Mouse (Mus musculus) myocyte (in vitro differentiated cells): ENCODE measurements around the gene Hoxa6. TPM values are rescaled to one million over a fixed set of nuclear protein-coding genes. Genes with fewer than 3 reads are reported as not detected.
A peak's percentile ranks its signal among the peaks of the same experiment; 100 is the strongest.

Experiments used
- H3K27me3 ChIP-seq: one replicate; pipeline ENCODE4 v1.6.1; 2011; ENCODE audit not compliant: control insufficient read depth, insufficient read depth, insufficient read length
- H3K36me3 ChIP-seq: one replicate; pipeline ENCODE4 v1.6.1; 2011; ENCODE audit not compliant: control insufficient read depth, insufficient read depth
- H3K4me2 ChIP-seq: one replicate; pipeline ENCODE4 v1.6.1; 2011; ENCODE audit warnings: low read depth, control low read depth
- H3K4me3 ChIP-seq: one replicate; pipeline ENCODE4 v1.5.1; 2011; ENCODE audit warnings: mild to moderate bottlenecking, control low read depth, moderate library complexity
- H3K79me2 ChIP-seq: one replicate; pipeline ENCODE4 v1.6.1; 2011; ENCODE audit not compliant: control insufficient read depth, insufficient read depth
- H3ac ChIP-seq: one replicate; pipeline ENCODE4 v1.6.1; 2011; ENCODE audit not compliant: control insufficient read depth, insufficient read length
- CEBPB ChIP-seq: IDR thresholded peaks from 2 replicates; pipeline ENCODE4 v1.6.1; 2011; ENCODE audit warnings: mild to moderate bottlenecking, moderate library complexity; ENCODE audit not compliant: poor library complexity, insufficient read depth, severe bottlenecking
- E2F4 ChIP-seq: IDR thresholded peaks from one replicate; pipeline ENCODE4 v1.6.1; 2011; ENCODE audit warnings: mild to moderate bottlenecking, control low read depth, moderate library complexity; ENCODE audit not compliant: insufficient read depth
- MAX ChIP-seq: IDR thresholded peaks from one replicate; pipeline ENCODE4 v1.6.1; 2011; ENCODE audit warnings: low read depth, mild to moderate bottlenecking, control low read depth
- MYOD1 ChIP-seq, 3 experiments: IDR thresholded peaks; one replicate each; pipeline ENCODE4 v1.6.1; 2011; ENCODE audit warnings: control low read depth in 2 of 3, low read depth in 2 of 3, mild to moderate bottlenecking in 2 of 3, moderate library complexity in 1 of 3; ENCODE audit not compliant: insufficient read length in 2 of 3, control insufficient read depth in 1 of 3
- MYOG ChIP-seq, 3 experiments: IDR thresholded peaks; one replicate each; pipeline ENCODE4 v1.6.1; 2011; ENCODE audit warnings: control low read depth in 2 of 3, low read depth in 2 of 3, mild to moderate bottlenecking in 2 of 3; ENCODE audit not compliant: insufficient read length in 2 of 3, control insufficient read depth in 1 of 3, insufficient read depth in 1 of 3
- POLR2A ChIP-seq: IDR thresholded peaks from one replicate; pipeline ENCODE4 v1.6.1; 2011; ENCODE audit warnings: low read depth, mild to moderate bottlenecking, control low read depth, moderate library complexity; ENCODE audit not compliant: insufficient read length
- POLR2AphosphoS2 ChIP-seq: IDR thresholded peaks from one replicate; pipeline ENCODE4 v1.6.1; 2011; ENCODE audit warnings: low read depth, control low read depth; ENCODE audit not compliant: insufficient read length
- REST ChIP-seq: IDR thresholded peaks from one replicate; pipeline ENCODE4 v1.6.1; 2011; ENCODE audit warnings: mild to moderate bottlenecking, control low read depth, moderate library complexity; ENCODE audit not compliant: insufficient read depth, insufficient read length
- SRF ChIP-seq: IDR thresholded peaks from one replicate; pipeline ENCODE4 v1.6.1; 2011; ENCODE audit warnings: low read depth; ENCODE audit not compliant: control insufficient read depth, insufficient read length
- TCF12 ChIP-seq: IDR thresholded peaks from one replicate; pipeline ENCODE4 v1.6.1; 2011; ENCODE audit warnings: mild to moderate bottlenecking, control low read depth; ENCODE audit not compliant: poor library complexity, insufficient read depth, severe bottlenecking
- TCF3 ChIP-seq: IDR thresholded peaks from one replicate; pipeline ENCODE4 v1.6.1; 2011; ENCODE audit warnings: low read depth, control low read depth; ENCODE audit not compliant: insufficient read length
- USF1 ChIP-seq: IDR thresholded peaks from one replicate; pipeline ENCODE4 v1.6.1; 2011; ENCODE audit warnings: low read depth, mild to moderate bottlenecking, control low read depth, moderate library complexity
- polyA plus RNA-seq: library from polyadenylated mRNA; unstranded; fragments of >200 nt; fragmentation: generic; extraction: Trizol; gene quantifications from one replicate; pipeline ENCODE4 v1.2.1, GENCODE M21; 2012; ENCODE audit warnings: missing spikeins

Gene Hoxa6
- polyA plus RNA-seq, 1 experiment = 0.88 TPM

DNA sequence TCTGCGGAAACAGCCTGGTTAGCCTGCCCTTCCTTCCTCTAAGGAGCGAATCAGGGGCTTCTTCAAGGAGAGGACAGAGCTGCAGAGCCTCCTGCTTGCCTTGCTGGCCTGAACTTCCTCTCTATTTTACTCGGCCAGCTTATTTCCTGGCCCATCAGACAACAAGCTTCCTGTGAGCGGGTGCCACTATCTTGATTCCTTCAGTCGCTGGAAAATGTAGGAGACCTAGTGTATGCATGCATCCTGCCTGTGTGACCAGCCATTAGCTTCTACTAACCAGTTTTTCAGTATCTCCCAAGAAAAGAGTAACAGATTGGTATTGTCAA lies 37.7 kb downstream of the Hoxa6 start:
- Histone ChIP-seq H3K4me3 (no peak overlapping the region), H3K36me3 (no peaks in the 10 kb centered on the region), H3ac (no peak overlapping the region), H3K4me2 (no peak overlapping the region), H3K79me2 (no peaks in the 10 kb centered on the region), H3K27me3 (no peaks in the 10 kb centered on the region)
- TF ChIP-seq TCF12 (no peak), CEBPB (no peak), MYOG (IDR thresholded peaks at IDR 0.05; ENCODE audit: control insufficient read depth in 1 of 3, insufficient read depth in 1 of 3, insufficient read length in 2 of 3, low read depth in 2 of 3) (no peak), E2F4 (no peak), MAX (no peak)

DNA sequence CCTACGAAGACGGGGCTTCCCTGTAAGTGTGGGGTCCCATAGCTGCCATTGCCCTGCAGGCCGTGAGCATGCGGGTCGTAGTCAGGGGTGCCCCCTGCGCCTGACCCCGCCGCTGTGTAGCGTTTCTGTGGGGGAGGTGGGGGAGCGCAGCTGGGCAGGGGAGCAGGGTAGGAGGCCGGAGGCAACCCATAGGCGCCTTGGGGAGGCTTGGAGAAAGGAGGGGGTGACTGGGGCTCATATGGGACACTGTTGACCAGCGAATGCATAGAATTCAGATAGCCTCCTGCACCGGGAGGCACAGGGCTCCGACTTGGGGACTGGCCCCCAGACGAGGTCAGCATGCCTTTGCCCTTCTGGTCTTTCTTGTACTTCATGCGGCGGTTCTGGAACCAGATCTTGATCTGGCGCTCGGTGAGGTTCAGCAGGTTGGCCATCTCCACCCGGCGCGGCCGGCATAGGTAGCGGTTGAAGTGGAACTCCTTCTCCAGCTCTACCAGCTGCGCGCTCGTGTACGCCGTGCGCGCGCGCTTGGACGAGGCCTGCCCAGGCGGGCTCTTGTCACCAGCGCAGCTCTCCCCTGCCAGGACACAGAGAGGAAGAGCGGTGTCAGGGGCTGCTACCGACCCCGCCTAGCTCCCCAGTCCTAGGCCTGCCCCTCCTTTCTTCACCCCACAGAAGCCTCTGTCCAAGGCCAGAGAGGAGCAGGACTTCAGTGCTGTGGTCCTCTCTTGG lies 38.2 kb downstream of the Hoxa6 start:
- Histone ChIP-seq H3ac (no peak overlapping the region), H3K4me3 (no peak overlapping the region), H3K79me2 (no peaks in the 10 kb centered on the region), H3K27me3 (no peaks in the 10 kb centered on the region), H3K36me3 (no peaks in the 10 kb centered on the region), H3K4me2 (no peak overlapping the region)
- no peak for TF ChIP-seq MYOG (IDR thresholded peaks at IDR 0.05; ENCODE audit: control insufficient read depth in 1 of 3, insufficient read depth in 1 of 3, insufficient read length in 2 of 3, low read depth in 2 of 3)
- no peak for TF ChIP-seq SRF
- TF ChIP-seq USF1 = no peak
- no peak for TF ChIP-seq TCF3
- TF ChIP-seq MYOD1 (IDR thresholded peaks at IDR 0.05; ENCODE audit: control insufficient read depth in 1 of 3, insufficient read length in 2 of 3, low read depth in 2 of 3) = no peak
- no peak for TF ChIP-seq MAX
- no peak for TF ChIP-seq POLR2AphosphoS2
- TF ChIP-seq POLR2A = no peak
- no peak for TF ChIP-seq CEBPB
- TF ChIP-seq E2F4 = no peak

DNA sequence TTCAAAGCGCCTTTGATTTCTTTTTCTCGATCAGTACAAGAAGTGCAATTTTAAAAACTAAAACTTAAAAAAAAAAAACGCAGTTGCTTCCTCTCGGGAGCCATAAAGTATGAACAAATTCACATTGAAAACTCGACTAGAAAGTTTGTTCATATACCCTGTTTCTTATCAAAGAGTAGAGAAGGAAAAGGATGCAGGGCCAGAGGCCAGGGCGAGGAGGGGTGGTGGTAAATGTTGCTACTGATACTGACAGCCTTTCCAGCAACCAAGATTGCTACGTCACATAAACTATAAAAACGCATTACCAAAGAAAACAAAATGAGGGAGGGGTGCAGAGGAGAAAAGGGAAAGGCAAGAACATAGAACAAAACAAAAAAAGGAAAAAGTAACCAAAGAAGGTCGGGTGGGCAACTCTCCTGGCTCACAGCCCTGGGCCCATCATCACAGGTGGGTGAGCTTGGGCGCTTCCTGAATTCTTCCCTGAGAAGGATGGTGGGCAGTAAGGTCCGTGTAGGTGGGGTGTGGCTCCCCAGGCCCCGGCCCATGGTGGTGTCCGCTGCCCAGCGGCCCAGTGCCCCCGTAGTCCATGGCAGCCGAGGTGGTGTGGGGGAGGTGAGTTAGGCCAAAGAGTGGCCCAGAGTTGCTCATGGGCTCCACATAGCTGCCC lies 38.9 kb downstream of the Hoxa6 start:
- Histone ChIP-seq H3ac (no peak overlapping the region), H3K4me3 (no peak overlapping the region), H3K27me3 (no peaks in the 10 kb centered on the region), H3K4me2 (no peak overlapping the region), H3K36me3 (no peaks in the 10 kb centered on the region), H3K79me2 (no peaks in the 10 kb centered on the region)
- TF ChIP-seq REST (no peak), MYOG (IDR thresholded peaks at IDR 0.05; ENCODE audit: control insufficient read depth in 1 of 3, insufficient read depth in 1 of 3, insufficient read length in 2 of 3, low read depth in 2 of 3) (peak in 1 of 3 experiments; percentile 3), SRF (no peak), E2F4 (no peak), TCF3 (no peak), POLR2AphosphoS2 (no peak), POLR2A (no peak), MYOD1 (IDR thresholded peaks at IDR 0.05; ENCODE audit: control insufficient read depth in 1 of 3, insufficient read length in 2 of 3, low read depth in 2 of 3) (no peak), CEBPB (no peak)

DNA sequence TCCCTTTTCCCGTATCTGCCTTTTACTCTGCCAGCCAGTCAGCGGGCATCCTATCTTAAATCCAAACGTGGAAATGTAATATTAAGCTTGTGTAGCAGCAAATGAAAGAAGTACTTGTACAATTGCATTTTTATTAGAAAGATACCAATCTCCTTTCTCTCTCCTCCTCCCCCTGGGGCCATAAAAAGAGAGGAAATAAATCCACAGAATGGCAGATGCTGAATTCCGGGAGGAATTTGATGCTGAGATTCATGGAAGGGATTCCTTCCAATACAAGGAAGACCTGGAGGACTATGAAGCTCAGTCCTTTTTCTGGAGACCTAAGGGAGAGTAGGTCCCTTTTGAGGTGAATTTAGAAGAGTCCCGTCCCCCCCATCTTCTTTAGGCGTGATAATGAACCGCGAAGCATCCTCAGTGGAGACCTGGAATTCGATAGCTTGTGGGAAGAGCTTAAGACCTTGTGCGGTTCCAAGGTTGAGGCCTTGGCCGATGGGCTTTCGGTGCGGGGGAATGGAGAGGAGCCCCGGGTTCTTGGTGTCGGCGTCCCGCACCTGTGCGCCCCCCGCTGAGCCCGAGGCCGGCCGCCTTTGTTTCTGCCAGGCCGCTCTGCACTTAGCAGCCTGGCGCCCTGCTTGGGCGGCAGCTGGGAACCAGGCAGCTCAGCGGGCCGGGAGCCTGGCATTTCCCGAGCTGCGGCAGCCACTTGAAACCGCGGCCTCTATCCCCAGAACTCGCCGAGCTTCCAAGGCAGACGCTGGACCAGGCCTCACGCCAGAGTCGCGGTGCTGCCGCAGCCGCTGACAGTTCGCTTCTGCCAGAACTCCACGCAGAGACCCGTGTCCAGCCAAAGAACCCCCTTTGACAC lies 40.1 kb downstream of the Hoxa6 start:
- no peak overlapping the region for H3K4me3 ChIP-seq
- H3K27me3 ChIP-seq = no peaks in the 10 kb centered on the region

DNA sequence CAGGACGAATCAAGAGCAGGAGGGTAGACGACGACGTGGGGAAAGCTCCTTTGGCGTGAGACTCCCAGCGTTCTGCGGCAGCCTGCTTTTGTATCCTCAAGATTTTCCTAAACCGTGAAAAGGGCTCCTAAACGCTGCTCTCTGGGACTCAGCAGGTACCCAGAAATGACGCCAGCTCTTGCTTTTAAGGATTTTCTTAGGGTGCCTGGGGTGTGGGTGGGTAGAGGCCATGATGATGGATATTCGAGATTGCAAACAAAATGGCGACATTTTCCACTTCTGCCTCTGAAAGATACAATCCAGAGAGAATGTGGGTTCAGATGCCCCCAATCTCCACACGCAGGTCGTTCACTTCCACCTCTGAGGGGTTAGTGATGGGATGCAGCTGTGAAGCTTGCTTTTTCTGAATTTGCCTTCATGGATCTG lies 40.8 kb downstream of the Hoxa6 start:
- no peak overlapping the region for H3K4me3 ChIP-seq

More for the DNA sequence above, 40.1 kb downstream of the Hoxa6 start:
- peaks cover under 1% of the 10 kb centered on the region for H3K36me3 ChIP-seq
- H3K4me2 ChIP-seq = no peak overlapping the region
- TF ChIP-seq MAX (no peak), MYOG (IDR thresholded peaks at IDR 0.05; ENCODE audit: control insufficient read depth in 1 of 3, insufficient read depth in 1 of 3, insufficient read length in 2 of 3, low read depth in 2 of 3) (no peak), USF1 (no peak), TCF3 (no peak), E2F4 (no peak), CEBPB (no peak)
- H3ac ChIP-seq = no peak overlapping the region
- no peaks in the 10 kb centered on the region for H3K79me2 ChIP-seq

More for the DNA sequence above, 40.8 kb downstream of the Hoxa6 start:
- Histone ChIP-seq H3K27me3 (no peaks in the 10 kb centered on the region), H3K4me2 (no peak overlapping the region), H3K36me3 (peaks cover 7% of the 10 kb centered on the region), H3K79me2 (no peaks in the 10 kb centered on the region), H3ac (no peak overlapping the region)
- TF ChIP-seq E2F4 (no peak), CEBPB (no peak), MYOG (IDR thresholded peaks at IDR 0.05; ENCODE audit: control insufficient read depth in 1 of 3, insufficient read depth in 1 of 3, insufficient read length in 2 of 3, low read depth in 2 of 3) (no peak), SRF (no peak), USF1 (no peak), TCF12 (no peak), POLR2A (no peak), POLR2AphosphoS2 (no peak), MYOD1 (IDR thresholded peaks at IDR 0.05; ENCODE audit: control insufficient read depth in 1 of 3, insufficient read length in 2 of 3, low read depth in 2 of 3) (no peak)
